ENCODE assay signal across 14 mouse cellular contexts in the genomic region with DNA sequence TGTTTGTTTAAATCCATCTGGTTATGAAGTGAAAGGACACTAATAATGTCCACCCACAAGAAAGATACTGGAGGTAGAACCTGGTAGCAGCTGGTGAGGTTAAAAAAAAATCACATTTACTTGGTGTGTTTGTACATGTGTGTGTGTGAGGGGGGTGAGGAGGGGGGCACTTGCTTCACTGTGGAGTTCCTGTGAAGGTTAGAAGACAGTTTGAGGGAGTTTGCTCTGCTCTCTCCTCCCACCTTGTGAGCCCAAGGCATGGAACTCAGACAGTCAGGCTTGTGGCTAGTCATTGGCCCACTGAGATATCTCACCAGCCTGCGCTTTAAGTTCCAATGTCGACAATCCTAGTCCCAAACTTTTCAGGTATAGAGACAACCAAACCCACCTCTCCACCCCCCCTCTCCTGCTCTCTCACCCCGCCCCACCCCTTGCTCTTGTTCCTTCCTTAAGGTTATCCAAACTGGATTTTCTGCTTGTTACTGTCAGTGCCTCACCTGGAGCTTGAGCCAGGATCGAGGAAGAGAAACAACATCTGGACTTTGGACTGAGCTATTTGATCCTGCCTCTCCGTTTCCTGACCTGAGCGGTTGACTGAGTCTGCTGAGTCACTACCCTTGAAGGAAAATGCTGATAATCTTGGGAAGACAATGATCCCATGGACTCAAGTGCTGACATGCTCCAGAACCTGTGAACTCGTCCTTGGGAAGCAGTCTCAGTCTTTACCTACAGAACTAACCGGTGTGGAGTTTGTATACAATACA.
A peak's percentile ranks its signal among the peaks of the same experiment; 100 is the strongest.
DNase-seq lines count a peak whose midpoint lies in the region.
"Had no signal": no experiment of that assay in that cellular context is flagged by ENCODE, and none has a peak within 500 bp of the region (broad histone marks: within the 10 kb centered on the region; RNA-seq: fewer than 3 reads in every experiment).

No protein-coding gene starts in this region.

- DNase-seq in R1 (ENCODE audit: low read depth, low spot score): peak; percentile 24
- DNase-seq in kidney, adult 11 months: peak; percentile 86
- DNase-seq in kidney, postnatal 14 days: peak; percentile 74
- DNase-seq in yolk sac, embryonic 10.5 days (ENCODE audit: low spot score): peak; percentile 85
- DNase-seq in right cerebral cortex, postnatal 36 days (ENCODE audit: low spot score in 2 of 2): no peak
- no peak for DNase-seq in right cerebral cortex, postnatal 25 days
- DNase-seq in left cerebral cortex, adult 9 months (ENCODE audit: low spot score in 2 of 2): no peak
- DNase-seq: cerebellum, postnatal 25 days; heart, adult 18-20 months; heart, postnatal 10 days; layer of hippocampus, adult 9-11 months; liver, embryonic 13.5 days; lung, postnatal 4 days; right cerebral cortex, postnatal 4 days had no signal

Comparison
In these comparisons a context has a peak if more than half of its experiments do, and no peak if none do; other contexts are left out.
1. DNase-seq: peak in R1 (single experiment), kidney, adult 11 months (single experiment), kidney, postnatal 14 days (single experiment) and yolk sac, embryonic 10.5 days (single experiment); none in right cerebral cortex, postnatal 36 days (0 of 2), right cerebral cortex, postnatal 25 days (single experiment) and left cerebral cortex, adult 9 months (0 of 2).